In the genomic region with DNA sequence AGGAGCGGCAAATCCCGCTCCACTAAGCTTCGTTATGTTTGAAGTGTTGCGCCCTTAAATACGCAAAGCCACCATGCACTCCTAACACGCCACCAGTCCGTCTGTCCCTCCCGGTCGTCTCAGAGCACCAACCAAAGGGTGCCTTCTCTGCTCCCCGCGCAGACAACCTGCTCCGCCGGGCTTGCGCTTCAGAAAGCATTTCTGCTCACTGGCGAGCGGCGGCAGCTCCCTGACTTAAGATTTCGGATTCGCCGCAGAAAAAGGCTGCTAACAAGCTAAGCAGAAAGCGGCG, we compare ENCODE assay signal across 7 mouse cellular contexts. TPM values are rescaled to one million over a fixed set of nuclear protein-coding genes. Genes with fewer than 3 reads are reported as not detected.
A peak's percentile ranks its signal among the peaks of the same experiment; 100 is the strongest.
DNase-seq lines count a peak whose midpoint lies in the region; ATAC-seq and TF ChIP-seq lines count a peak whose summit lies in the region.

No protein-coding gene starts in this region.

- no peaks in the 10 kb centered on the region for H3K9me3 ChIP-seq in lung, embryonic 16.5 days (ENCODE audit: control insufficient read depth, low read length)
- no peaks in the 10 kb centered on the region for H3K9me3 ChIP-seq in embryonic facial prominence, embryonic 14.5 days (ENCODE audit: control insufficient read depth, low read length)
- H3K9me3 ChIP-seq in intestine, embryonic 15.5 days, result no peaks in the 10 kb centered on the region

- H3K4me3 ChIP-seq in lung, embryonic 16.5 days (ENCODE audit: low read length), result peak overlapping the region; percentile 100
- H3K4me3 ChIP-seq in embryonic facial prominence, embryonic 14.5 days (ENCODE audit: low read depth, low read length), result peak overlapping the region; percentile 97
- peak overlapping the region; percentile 93 for H3K4me3 ChIP-seq in intestine, embryonic 15.5 days (replicated peaks)
- peak overlapping the region; percentile 63 for H3K4me3 ChIP-seq in olfactory bulb, adult 2 months (ENCODE audit: insufficient read depth, low read depth, low read length)

- peak overlapping the region; percentile 100 for H3K9ac ChIP-seq in lung, embryonic 16.5 days (ENCODE audit: low read length)
- H3K9ac ChIP-seq in embryonic facial prominence, embryonic 14.5 days (ENCODE audit: low read depth, low read length), result peak overlapping the region; percentile 100
- peak overlapping the region; percentile 98 for H3K9ac ChIP-seq in intestine, embryonic 15.5 days

- peak overlapping the region; percentile 90 for H3K27ac ChIP-seq in lung, embryonic 16.5 days (ENCODE audit: low read length)
- H3K27ac ChIP-seq in embryonic facial prominence, embryonic 14.5 days (replicated peaks; ENCODE audit: low read depth, low read length), result peak overlapping the region; percentile 96
- peak overlapping the region; percentile 96 for H3K27ac ChIP-seq in intestine, embryonic 15.5 days
- H3K27ac ChIP-seq in olfactory bulb, adult 2 months (ENCODE audit: insufficient read depth, low read depth, low read length), result no peak overlapping the region

- peaks cover 30% of the 10 kb centered on the region for H3K36me3 ChIP-seq in lung, embryonic 16.5 days (ENCODE audit: control insufficient read depth, insufficient read depth, low read length)
- peaks cover 41% of the 10 kb centered on the region for H3K36me3 ChIP-seq in embryonic facial prominence, embryonic 14.5 days (ENCODE audit: control insufficient read depth, insufficient read depth, low read length)
- H3K36me3 ChIP-seq in intestine, embryonic 15.5 days, result peaks cover 22% of the 10 kb centered on the region

- intact Hi-C loops in gastrocnemius, postnatal 14 days (cut with DNase I; ENCODE audit: low total_unique reads), result no loop called here

- under 1% methylated on average over 22 of the region's 22 CpGs for WGBS in lung, embryonic 16.5 days
- WGBS in embryonic facial prominence, embryonic 14.5 days, result under 1% methylated on average over 22 of the region's 22 CpGs
- under 1% methylated on average over 22 of the region's 22 CpGs for WGBS in intestine, embryonic 15.5 days
- WGBS in olfactory bulb, adult 2 months, result under 1% methylated on average over 22 of the region's 22 CpGs

- TF ChIP-seq CTCF in olfactory bulb, adult 2 months (IDR thresholded peaks at IDR 0.05; ENCODE audit: insufficient read depth, low read depth, low read length), result no peak

- TF ChIP-seq POLR2A in olfactory bulb, adult 2 months (IDR thresholded peaks at IDR 0.05; ENCODE audit: insufficient read depth, low read depth, low read length), result no peak

- no peak for DNase-seq in lung, postnatal 14 days
- DNase-seq in embryonic facial prominence, embryonic 14.5 days (ENCODE audit: low spot score), result peak; percentile 17
- DNase-seq in T-cell, adult 2 months (ENCODE audit: low spot score), result no peak
- no peak for DNase-seq in gastrocnemius, postnatal 14 days

- no peak for ATAC-seq in lung, embryonic 16.5 days (ENCODE audit: low read depth)
- no peak for ATAC-seq in embryonic facial prominence, embryonic 14.5 days (ENCODE audit: low read depth)
- ATAC-seq in intestine, embryonic 15.5 days, result no peak

- H3K4me1 ChIP-seq in lung, embryonic 16.5 days (replicated peaks; ENCODE audit: control insufficient read depth, insufficient read depth, low read length), result peaks cover 17% of the 10 kb centered on the region
- H3K4me1 ChIP-seq in embryonic facial prominence, embryonic 14.5 days (ENCODE audit: control insufficient read depth, insufficient read depth, low read length), result peaks cover 11% of the 10 kb centered on the region
- peaks cover 20% of the 10 kb centered on the region for H3K4me1 ChIP-seq in intestine, embryonic 15.5 days (replicated peaks)
- peaks cover 14% of the 10 kb centered on the region for H3K4me1 ChIP-seq in olfactory bulb, adult 2 months (ENCODE audit: control insufficient read depth, insufficient read depth, low read length)

- H3K27me3 ChIP-seq in lung, embryonic 16.5 days (ENCODE audit: control insufficient read depth, insufficient read depth, low read depth, low read length), result no peaks in the 10 kb centered on the region
- no peaks in the 10 kb centered on the region for H3K27me3 ChIP-seq in embryonic facial prominence, embryonic 14.5 days (replicated peaks; ENCODE audit: control insufficient read depth, insufficient read depth, low read length)
- H3K27me3 ChIP-seq in intestine, embryonic 15.5 days (replicated peaks), result no peaks in the 10 kb centered on the region

- peak overlapping the region; percentile 93 for H3K4me2 ChIP-seq in lung, embryonic 16.5 days (ENCODE audit: low read depth, low read length)
- peak overlapping the region; percentile 72 for H3K4me2 ChIP-seq in embryonic facial prominence, embryonic 14.5 days (ENCODE audit: low read depth, low read length)
- H3K4me2 ChIP-seq in intestine, embryonic 15.5 days (replicated peaks), result peak overlapping the region; percentile 75

RNA-seq across cellular contexts. Expression of gene Rpl32, which starts 0.4 kb away (rescaled TPM):
- polyA plus RNA-seq in lung, embryonic 16.5 days (2015; fragmentation: Nextera tagmentation; extraction: Ambion mirVana), result 2,193 and 2,268 TPM in 2 replicates
- polyA plus RNA-seq in embryonic facial prominence, embryonic 14.5 days (2014; fragmentation: Nextera tagmentation; extraction: Ambion mirVana), result 2,245 and 2,432 TPM in 2 replicates
- 2,172 and 2,428 TPM in 2 replicates for polyA plus RNA-seq in intestine, embryonic 15.5 days (2015; fragmentation: Nextera tagmentation; extraction: Ambion mirVana)
- polyA plus RNA-seq in olfactory bulb, adult 2 months (2012; ENCODE audit: insufficient read depth, insufficient read length, low replicate concordance, missing spikeins), result 886 TPM in 1 of 2 replicates, not detected in the other
- total RNA-seq in gastrocnemius, postnatal 14 days (2021), result 100 to 1,000 TPM; 847 to 987 TPM

RNA-seq across cellular contexts. Expression of gene Efcab12, which starts 30.1 kb away (rescaled TPM):
- 1.8 and 2.1 TPM in 2 replicates for polyA plus RNA-seq in lung, embryonic 16.5 days (2015; fragmentation: Nextera tagmentation; extraction: Ambion mirVana)
- polyA plus RNA-seq in embryonic facial prominence, embryonic 14.5 days (2014; fragmentation: Nextera tagmentation; extraction: Ambion mirVana), result 0.79 and 0.89 TPM in 2 replicates
- 0.42 and 0.49 TPM in 2 replicates for polyA plus RNA-seq in intestine, embryonic 15.5 days (2015; fragmentation: Nextera tagmentation; extraction: Ambion mirVana)
- not detected in 2 replicates for polyA plus RNA-seq in olfactory bulb, adult 2 months (2012; ENCODE audit: insufficient read depth, insufficient read length, low replicate concordance, missing spikeins)
- total RNA-seq in gastrocnemius, postnatal 14 days (2021), result under 1 TPM; 0.08 to 0.18 TPM

RNA-seq across cellular contexts. Expression of gene Cand2, which starts 33.8 kb away (rescaled TPM):
- polyA plus RNA-seq in lung, embryonic 16.5 days (2015; fragmentation: Nextera tagmentation; extraction: Ambion mirVana), result 23.4 and 28.2 TPM in 2 replicates
- 36.9 and 42.6 TPM in 2 replicates for polyA plus RNA-seq in embryonic facial prominence, embryonic 14.5 days (2014; fragmentation: Nextera tagmentation; extraction: Ambion mirVana)
- 16.8 and 17.2 TPM in 2 replicates for polyA plus RNA-seq in intestine, embryonic 15.5 days (2015; fragmentation: Nextera tagmentation; extraction: Ambion mirVana)
- not detected in 2 replicates for polyA plus RNA-seq in olfactory bulb, adult 2 months (2012; ENCODE audit: insufficient read depth, insufficient read length, low replicate concordance, missing spikeins)
- 10 to 100 TPM; 68.1 to 86.4 TPM for total RNA-seq in gastrocnemius, postnatal 14 days (2021)

RNA-seq across cellular contexts. Expression of gene Mbd4, which starts 45.0 kb away (rescaled TPM):
- polyA plus RNA-seq in lung, embryonic 16.5 days (2015; fragmentation: Nextera tagmentation; extraction: Ambion mirVana), result 22.4 and 23.5 TPM in 2 replicates
- polyA plus RNA-seq in embryonic facial prominence, embryonic 14.5 days (2014; fragmentation: Nextera tagmentation; extraction: Ambion mirVana), result 13.3 and 13.4 TPM in 2 replicates
- polyA plus RNA-seq in intestine, embryonic 15.5 days (2015; fragmentation: Nextera tagmentation; extraction: Ambion mirVana), result 14.5 and 14.6 TPM in 2 replicates
- polyA plus RNA-seq in olfactory bulb, adult 2 months (2012; ENCODE audit: insufficient read depth, insufficient read length, low replicate concordance, missing spikeins), result not detected in 2 replicates
- total RNA-seq in gastrocnemius, postnatal 14 days (2021), result 1 to 10 TPM; 1.4 to 2.2 TPM

RNA-seq across cellular contexts. Expression of gene Ift122, which starts 45.1 kb away (rescaled TPM):
- 23.4 and 23.5 TPM in 2 replicates for polyA plus RNA-seq in lung, embryonic 16.5 days (2015; fragmentation: Nextera tagmentation; extraction: Ambion mirVana)
- polyA plus RNA-seq in embryonic facial prominence, embryonic 14.5 days (2014; fragmentation: Nextera tagmentation; extraction: Ambion mirVana), result 20.4 and 21.8 TPM in 2 replicates
- 13.8 and 14.2 TPM in 2 replicates for polyA plus RNA-seq in intestine, embryonic 15.5 days (2015; fragmentation: Nextera tagmentation; extraction: Ambion mirVana)
- not detected in 2 replicates for polyA plus RNA-seq in olfactory bulb, adult 2 months (2012; ENCODE audit: insufficient read depth, insufficient read length, low replicate concordance, missing spikeins)
- total RNA-seq in gastrocnemius, postnatal 14 days (2021), result 10 to 100 TPM; 11.0 to 19.0 TPM

Comparison
In these comparisons a context has a peak if more than half of its experiments do, and no peak if none do; other contexts are left out.
1. RNA of gene Cand2, which starts 33.8 kb away (polyA plus RNA-seq): 36.9 to 42.6 TPM in embryonic facial prominence, embryonic 14.5 days, 23.4 to 28.2 TPM in lung, embryonic 16.5 days and 16.8 to 17.2 TPM in intestine, embryonic 15.5 days; not detected in olfactory bulb, adult 2 months; every median in the first group is over 10 times any median in the second.
2. Peak in every context shown above with its lines, with median percentiles within 50 percentile points of each other: H3K4me2 ChIP-seq, H3K4me3 ChIP-seq and H3K9ac ChIP-seq.